Comparison of ENCODE assay signal across 23 mouse cellular contexts in genomic region chr9:80938238-80938637, GRCm38 (mm10).
A peak's percentile ranks its signal among the peaks of the same experiment; 100 is the strongest.
DNase-seq lines count a peak whose midpoint lies in the region; ATAC-seq and TF ChIP-seq lines count a peak whose summit lies in the region.
"Had no signal": no experiment of that assay in that cellular context is flagged by ENCODE, and none has a peak within 500 bp of the region (broad histone marks: within the 10 kb centered on the region; RNA-seq: fewer than 3 reads in every experiment).

No protein-coding gene starts in this region.

- ATAC-seq in common myeloid progenitor, adult 5-6 weeks (replicated peaks; ENCODE audit: low read depth, poor library complexity, severe bottlenecking): 0 out of 2 replicates have a peak, but pooled peaks have one; percentile 32
- no peak for ATAC-seq in forebrain, embryonic 11.5 days (replicated peaks; ENCODE audit: low FRiP score)
- ATAC-seq: activated CD4-positive, CD25-positive, alpha-beta regulatory T cell, adult 4 months; CD4-positive, CD25-positive, alpha-beta regulatory T cell, adult 4 months; Patski had no signal

- in situ Hi-C loops in CH12.LX (cut with MboI; ENCODE audit: low pct_ligation_motif_present, low pct_unique_long_range_greater_than_20kb, low sequenced_read_pairs): no loop called here

- no peak for TF ChIP-seq RAD21 in CH12.LX (IDR thresholded peaks at IDR 0.05; ENCODE audit: low read depth, low read length)

- no peak for TF ChIP-seq POLR2A in CH12.LX (IDR thresholded peaks at IDR 0.05; ENCODE audit: low read depth, low read length)
- no peak for TF ChIP-seq POLR2A in cerebellum, adult 2 months (IDR thresholded peaks at IDR 0.05; ENCODE audit: borderline replicate concordance, insufficient read depth, low read length)

- dilution Hi-C loops in CH12.LX (cut with MboI; ENCODE audit: extremely low pct_ligation_motif_present, extremely low pct_unique_long_range_greater_than_20kb, low sequenced_read_pairs): no loop called here

- peaks cover 0 to 32% of the 10 kb centered on the region in 2 experiments; a peak in 2 of 4 replicates for H3K4me1 ChIP-seq in CH12.LX (ENCODE audit: control insufficient read depth in 1 of 2, insufficient read depth in 2 of 2)
- H3K4me1 ChIP-seq in forebrain, embryonic 11.5 days (replicated peaks; ENCODE audit: control insufficient read depth, insufficient read depth, low read length): no peaks in the 10 kb centered on the region
- no peaks in the 10 kb centered on the region for H3K4me1 ChIP-seq in cerebellum, adult 2 months (ENCODE audit: control insufficient read depth, insufficient read depth, low read length)

- no peaks in the 10 kb centered on the region for H3K9me3 ChIP-seq in CH12.LX (replicated peaks; ENCODE audit: low read length)
- no peaks in the 10 kb centered on the region for H3K9me3 ChIP-seq in forebrain, embryonic 11.5 days (ENCODE audit: control insufficient read depth, low read length)
- H3K9me3 ChIP-seq: G1E had no signal

- no peak overlapping the region for H3K4me2 ChIP-seq in CH12.LX (ENCODE audit: insufficient read depth, low read depth, poor library complexity, severe bottlenecking)
- H3K4me2 ChIP-seq in forebrain, embryonic 11.5 days (ENCODE audit: low read depth, low read length, severe bottlenecking): no peak overlapping the region

- no peak overlapping the region for H3K4me3 ChIP-seq in CH12.LX (replicated peaks in 1 of 3; ENCODE audit: low read depth in 2 of 3, low read length in 2 of 3, poor library complexity in 1 of 3)
- no peak overlapping the region for H3K4me3 ChIP-seq in forebrain, embryonic 11.5 days (ENCODE audit: low read depth, low read length)
- no peak overlapping the region for H3K4me3 ChIP-seq in cerebellum, adult 2 months (replicated peaks; ENCODE audit: insufficient read depth, low read depth, low read length)

- DNase-seq in retina, postnatal 1 day: peak; percentile 12
- no peak for DNase-seq in retina, embryonic 14.5 days (ENCODE audit: low spot score)
- DNase-seq in A20 (ENCODE audit: low read depth, low spot score) (peak; percentile 78), CH12.LX (ENCODE audit: extremely low read depth) (peak; percentile 55)
- no peak for DNase-seq in forebrain, embryonic 11.5 days (ENCODE audit: low spot score)
- no peak for DNase-seq in cerebellum, adult 11 months
- DNase-seq in cerebellum, adult 2 months: no peak
- DNase-seq: adrenal gland, adult 2 months; adrenal gland, adult 8-10 months; adrenal gland, postnatal 10 days; adrenal gland, postnatal 14 days; adrenal gland, postnatal 25 days; adrenal gland, postnatal 36 days; B cell, adult 2 months; cerebellum, adult 11-12 months; cerebellum, adult 18-20 months; cerebellum, adult 8-10 months; cerebellum, adult 9-10 months had no signal

- H3K27ac ChIP-seq in CH12.LX (ENCODE audit: insufficient read depth, low read depth): no peak overlapping the region
- H3K27ac ChIP-seq in forebrain, embryonic 11.5 days (ENCODE audit: low read depth, low read length): no peak overlapping the region
- no peak overlapping the region for H3K27ac ChIP-seq in cerebellum, adult 2 months (ENCODE audit: insufficient read depth, low read length)

- TF ChIP-seq EP300 in CH12.LX (IDR thresholded peaks at IDR 0.05; ENCODE audit: low read length): peak; percentile 73

- no peaks in the 10 kb centered on the region for H3K79me2 ChIP-seq in CH12.LX (replicated peaks; ENCODE audit: control insufficient read depth, extremely low read depth, insufficient read depth, poor library complexity, severe bottlenecking)

- TF ChIP-seq CTCF in CH12.LX (conservative IDR thresholded peaks at IDR 0.05 in 1 of 2, IDR thresholded peaks at IDR 0.05 in 1 of 2; ENCODE audit: low read depth in 2 of 2, low read length in 2 of 2): no peak
- no peak for TF ChIP-seq CTCF in cerebellum, adult 2 months (IDR thresholded peaks at IDR 0.05; ENCODE audit: borderline replicate concordance, insufficient read depth, low read depth, low read length)

- no peaks in the 10 kb centered on the region for H3K27me3 ChIP-seq in CH12.LX (replicated peaks)
- no peaks in the 10 kb centered on the region for H3K27me3 ChIP-seq in forebrain, embryonic 11.5 days (ENCODE audit: control insufficient read depth, insufficient read depth, low read length)
- no peaks in the 10 kb centered on the region for H3K27me3 ChIP-seq in cerebellum, adult 2 months (ENCODE audit: control insufficient read depth, insufficient read depth, low read length)
- H3K27me3 ChIP-seq: Patski had no signal

- H3K9ac ChIP-seq in CH12.LX (ENCODE audit: insufficient read depth, low read depth): no peak overlapping the region
- H3K9ac ChIP-seq in forebrain, embryonic 11.5 days (ENCODE audit: low read length): no peak overlapping the region

- H3K36me3 ChIP-seq in CH12.LX (replicated peaks in 1 of 2; ENCODE audit: control insufficient read depth in 1 of 2, insufficient read depth in 1 of 2, low read length in 1 of 2): no peaks in the 10 kb centered on the region
- H3K36me3 ChIP-seq in forebrain, embryonic 11.5 days (ENCODE audit: control insufficient read depth, insufficient read depth, low read length): no peaks in the 10 kb centered on the region
- H3K36me3 ChIP-seq: G1E had no signal

TF ChIP-seq in CH12.LX, 34 proteins besides CTCF, POLR2A, EP300 and RAD21:
- TF ChIP-seq POLR2AphosphoS2 (IDR thresholded peaks at IDR 0.05; ENCODE audit: low read depth, low read length): no peak
- TF ChIP-seq IRF4 (IDR thresholded peaks at IDR 0.05; ENCODE audit: low read depth, low read length): peak; percentile 59; the same call in 1 of the 2 replicates
- TF ChIP-seq BHLHE40 (IDR thresholded peaks at IDR 0.05; ENCODE audit: low read depth, low read length): no peak
- TF ChIP-seq JUND (conservative IDR thresholded peaks at IDR 0.05; ENCODE audit: low read depth, low read length): peak; percentile 66
- TF ChIP-seq MAX (IDR thresholded peaks at IDR 0.05; ENCODE audit: low read length): no peak
TF ChIP-seq in CH12.LX: peak in this region for 2.

Comparison
In these comparisons a context has a peak if more than half of its experiments do, and no peak if none do; other contexts are left out.
1. DNase-seq: peak in retina, postnatal 1 day (single experiment), A20 (single experiment) and CH12.LX (single experiment); none in retina, embryonic 14.5 days (single experiment), forebrain, embryonic 11.5 days (single experiment), cerebellum, adult 11 months (single experiment) and cerebellum, adult 2 months (0 of 2).